Mouse (Mus musculus): ENCODE measurements around the gene Cd93. TPM values are rescaled to one million over a fixed set of nuclear protein-coding genes. Genes with fewer than 3 reads are reported as not detected.

Gene Cd93
- polyA plus RNA-seq (2011; ENCODE audit: insufficient read depth, insufficient read length, low replicate concordance, missing spikeins), result 9.0 and 14.5 TPM in 2 replicates

DNA sequence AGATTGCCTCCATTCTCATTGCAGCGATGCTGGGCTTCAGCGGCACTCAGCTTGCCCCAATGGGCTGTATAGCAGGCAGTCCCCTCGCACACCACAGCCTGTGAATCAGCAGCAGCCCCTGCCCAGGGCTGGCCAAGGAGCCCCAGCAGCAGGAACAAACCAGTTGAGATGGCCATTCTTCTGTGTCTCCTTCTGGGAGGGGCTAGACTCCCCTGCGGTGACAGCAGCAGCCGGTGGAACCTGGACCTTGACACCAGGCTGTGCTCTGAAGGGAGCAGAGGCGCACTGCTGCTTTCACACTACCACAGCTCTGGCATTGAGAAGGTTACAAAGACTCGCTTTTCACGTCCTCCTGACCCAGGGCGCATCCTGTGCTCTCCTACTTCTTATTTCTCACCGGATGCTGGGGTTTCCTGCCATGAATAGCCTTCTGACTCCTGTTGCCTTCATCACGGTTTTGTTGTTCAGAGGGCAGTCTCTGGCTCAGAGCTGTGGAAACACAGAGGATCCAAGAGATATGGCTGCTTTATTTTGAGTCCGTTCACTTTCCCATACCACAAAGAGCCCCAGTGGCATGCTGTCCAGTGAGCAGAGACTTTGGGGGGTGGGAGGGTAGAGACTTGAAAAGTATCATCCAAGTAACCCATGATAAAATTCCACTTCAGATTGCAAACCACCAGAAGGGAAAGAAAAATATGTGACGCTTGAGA, at the start of gene Cd93:
Gene Cd93, minus strand, starts transcription at position 315 of the 710 bp plus-strand sequence.
- Histone ChIP-seq H3K27ac (ENCODE audit: control insufficient read depth, insufficient read depth, low read depth, low read length, poor library complexity) (peak within 1 kb of the TSS; percentile 74), H3K4me1 (ENCODE audit: control insufficient read depth, insufficient read depth, low read length) (no peaks in the 10 kb centered on the region; the same call in 1 of the 2 replicates), H3K4me3 (replicated peaks; ENCODE audit: control insufficient read depth, low read depth, low read length) (peak within 1 kb of the TSS; percentile 59)
- WGBS, result 2% methylated on average over 13 of the region's 13 CpGs
- peak; percentile 63; the same call in 1 of the 2 replicates for TF ChIP-seq POLR2A (IDR thresholded peaks at IDR 0.05; ENCODE audit: borderline replicate concordance, control insufficient read depth, low read depth, low read length)
- TF ChIP-seq CTCF (IDR thresholded peaks at IDR 0.05; ENCODE audit: control insufficient read depth, insufficient read depth, low read length), result no peak

DNA sequence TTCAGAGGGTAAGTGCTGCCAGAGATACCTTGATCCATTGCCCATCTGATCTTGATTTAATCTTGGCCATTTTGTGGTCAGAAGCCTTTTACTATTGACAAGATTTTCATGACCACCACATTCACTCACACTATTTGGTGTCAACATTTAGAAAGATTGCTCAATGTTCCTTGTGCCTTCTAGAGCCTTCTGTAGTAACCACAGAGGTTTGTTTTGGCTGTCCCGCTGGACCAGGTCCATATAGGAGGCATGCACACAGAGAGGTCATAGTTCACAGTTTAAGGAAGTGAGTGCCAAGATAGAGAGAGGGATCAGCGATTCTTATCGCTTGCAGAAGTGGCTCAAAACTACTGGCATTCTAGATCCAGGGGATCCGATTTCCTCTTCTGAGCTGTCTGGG, 48.7 kb upstream of the Cd93 start:
- no peak overlapping the region for H3K4me3 ChIP-seq (replicated peaks; ENCODE audit: control insufficient read depth, low read depth, low read length)
- peak overlapping the region; percentile 11; the same call in 1 of the 2 replicates for H3K27ac ChIP-seq (ENCODE audit: control insufficient read depth, insufficient read depth, low read depth, low read length, poor library complexity)
- peaks cover 10% of the 10 kb centered on the region for H3K4me1 ChIP-seq (ENCODE audit: control insufficient read depth, insufficient read depth, low read length)
- TF ChIP-seq POLR2A (IDR thresholded peaks at IDR 0.05; ENCODE audit: borderline replicate concordance, control insufficient read depth, low read depth, low read length), result no peak
- no peak for TF ChIP-seq CTCF (IDR thresholded peaks at IDR 0.05; ENCODE audit: control insufficient read depth, insufficient read depth, low read length)
- 14% methylated on average over 4 of the region's 4 CpGs for WGBS

DNA sequence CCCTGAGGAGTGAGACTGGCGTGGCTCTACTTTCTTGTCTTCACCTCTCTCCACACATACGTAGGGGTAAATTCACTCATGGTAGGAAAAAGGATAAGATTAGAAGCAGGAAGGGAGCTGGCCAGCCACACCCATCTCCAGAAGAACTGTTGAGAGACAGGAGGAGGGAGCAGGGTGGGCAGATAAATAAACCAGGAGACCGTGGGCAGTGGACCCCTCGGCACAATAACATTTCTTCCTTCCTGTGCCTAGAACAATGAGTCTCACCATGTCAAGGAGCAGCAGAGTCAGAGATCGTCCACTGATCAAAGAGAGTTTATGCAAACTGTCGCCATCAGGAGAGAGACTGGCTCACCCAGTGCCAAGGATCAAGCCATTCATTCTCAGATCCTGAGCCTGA, 46.8 kb upstream of the Cd93 start:
- WGBS, result 44% methylated on average over 6 of the region's 6 CpGs

DNA sequence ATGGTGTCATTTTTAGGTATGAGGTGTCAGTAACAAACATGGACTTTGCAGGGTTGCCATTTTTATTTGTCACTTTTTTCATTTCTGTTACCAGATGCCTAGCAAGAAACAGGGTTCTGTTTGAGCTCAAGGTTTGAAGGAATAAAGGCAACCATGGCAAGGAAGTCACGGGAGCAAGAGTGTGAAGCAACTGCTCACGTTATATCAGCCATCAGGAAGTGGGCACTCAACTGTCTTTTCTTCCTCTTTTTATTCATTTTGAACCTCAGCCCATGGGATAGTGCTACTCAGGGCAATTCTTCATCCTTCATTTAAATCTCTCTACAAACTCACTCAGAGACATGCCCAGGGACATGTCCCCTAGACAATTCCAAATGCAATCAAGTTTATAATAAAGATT, 45.5 kb upstream of the Cd93 start:
- WGBS, result 3% methylated on average over 2 of the region's 2 CpGs
- Histone ChIP-seq H3K27ac (ENCODE audit: control insufficient read depth, insufficient read depth, low read depth, low read length, poor library complexity) (no peak overlapping the region), H3K4me1 (ENCODE audit: control insufficient read depth, insufficient read depth, low read length) (peaks cover 12% of the 10 kb centered on the region)

More for the DNA sequence above, 46.8 kb upstream of the Cd93 start:
- H3K27ac ChIP-seq (ENCODE audit: control insufficient read depth, insufficient read depth, low read depth, low read length, poor library complexity), result peak overlapping the region; percentile 53
- H3K4me1 ChIP-seq (ENCODE audit: control insufficient read depth, insufficient read depth, low read length), result peaks cover 12% of the 10 kb centered on the region
- TF ChIP-seq CTCF (IDR thresholded peaks at IDR 0.05; ENCODE audit: control insufficient read depth, insufficient read depth, low read length) (no peak), POLR2A (IDR thresholded peaks at IDR 0.05; ENCODE audit: borderline replicate concordance, control insufficient read depth, low read depth, low read length) (no peak)
- H3K4me3 ChIP-seq (replicated peaks; ENCODE audit: control insufficient read depth, low read depth, low read length), result no peak overlapping the region

DNA sequence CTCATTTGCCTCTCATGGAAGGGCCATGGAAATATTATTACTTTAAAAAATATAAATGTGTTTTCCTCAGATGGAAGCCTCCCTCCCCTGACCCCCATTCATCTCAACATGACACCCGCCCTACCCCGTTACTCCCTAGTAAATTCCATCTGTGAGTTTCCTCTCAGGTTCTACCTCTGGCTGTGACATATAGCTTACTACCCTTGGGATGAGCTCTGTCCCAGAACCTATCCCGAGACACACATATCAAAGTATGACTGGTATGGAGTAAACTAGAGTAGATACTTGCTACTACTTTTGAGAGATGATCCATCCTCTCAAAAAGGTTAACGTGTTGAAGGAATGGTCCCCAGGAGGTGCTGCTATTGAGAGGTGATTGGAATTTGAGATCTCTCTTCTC, 42.2 kb upstream of the Cd93 start:
- Histone ChIP-seq H3K4me1 (ENCODE audit: control insufficient read depth, insufficient read depth, low read length) (peaks cover 10% of the 10 kb centered on the region), H3K27ac (ENCODE audit: control insufficient read depth, insufficient read depth, low read depth, low read length, poor library complexity) (no peak overlapping the region), H3K4me3 (replicated peaks; ENCODE audit: control insufficient read depth, low read depth, low read length) (no peak overlapping the region)
- TF ChIP-seq CTCF (IDR thresholded peaks at IDR 0.05; ENCODE audit: control insufficient read depth, insufficient read depth, low read length) (no peak), POLR2A (IDR thresholded peaks at IDR 0.05; ENCODE audit: borderline replicate concordance, control insufficient read depth, low read depth, low read length) (no peak)
- WGBS, result 86% methylated on average over 4 of the region's 4 CpGs

More for the DNA sequence above, 45.5 kb upstream of the Cd93 start:
- TF ChIP-seq CTCF (IDR thresholded peaks at IDR 0.05; ENCODE audit: control insufficient read depth, insufficient read depth, low read length), result no peak
- TF ChIP-seq POLR2A (IDR thresholded peaks at IDR 0.05; ENCODE audit: borderline replicate concordance, control insufficient read depth, low read depth, low read length), result no peak
- H3K4me3 ChIP-seq (replicated peaks; ENCODE audit: control insufficient read depth, low read depth, low read length), result no peak overlapping the region

DNA sequence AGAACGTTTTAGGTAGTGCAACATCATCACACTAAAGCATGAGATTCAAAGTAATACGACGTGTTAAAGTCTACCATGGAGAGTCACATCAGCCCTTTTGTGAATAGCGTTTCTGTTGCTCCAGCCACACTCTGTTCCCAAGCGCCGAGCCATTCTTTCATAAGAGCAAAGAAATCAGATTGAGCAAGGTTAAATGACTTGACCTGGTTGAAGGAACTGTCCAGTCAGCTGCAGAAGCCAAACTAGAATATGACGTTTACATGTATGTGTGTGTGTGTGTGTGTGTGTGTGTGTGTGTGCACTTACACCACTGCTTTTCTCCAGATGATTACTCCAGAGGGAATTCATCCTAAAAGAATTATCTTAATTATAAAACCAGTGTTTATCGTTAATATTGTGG, 37.0 kb upstream of the Cd93 start:
- 64% methylated on average over 8 of the region's 8 CpGs for WGBS
- no peak overlapping the region for H3K27ac ChIP-seq (ENCODE audit: control insufficient read depth, insufficient read depth, low read depth, low read length, poor library complexity)
- no peak overlapping the region for H3K4me3 ChIP-seq (replicated peaks; ENCODE audit: control insufficient read depth, low read depth, low read length)
- TF ChIP-seq CTCF (IDR thresholded peaks at IDR 0.05; ENCODE audit: control insufficient read depth, insufficient read depth, low read length) (no peak), POLR2A (IDR thresholded peaks at IDR 0.05; ENCODE audit: borderline replicate concordance, control insufficient read depth, low read depth, low read length) (no peak)
- H3K4me1 ChIP-seq (ENCODE audit: control insufficient read depth, insufficient read depth, low read length), result no peaks in the 10 kb centered on the region

DNA sequence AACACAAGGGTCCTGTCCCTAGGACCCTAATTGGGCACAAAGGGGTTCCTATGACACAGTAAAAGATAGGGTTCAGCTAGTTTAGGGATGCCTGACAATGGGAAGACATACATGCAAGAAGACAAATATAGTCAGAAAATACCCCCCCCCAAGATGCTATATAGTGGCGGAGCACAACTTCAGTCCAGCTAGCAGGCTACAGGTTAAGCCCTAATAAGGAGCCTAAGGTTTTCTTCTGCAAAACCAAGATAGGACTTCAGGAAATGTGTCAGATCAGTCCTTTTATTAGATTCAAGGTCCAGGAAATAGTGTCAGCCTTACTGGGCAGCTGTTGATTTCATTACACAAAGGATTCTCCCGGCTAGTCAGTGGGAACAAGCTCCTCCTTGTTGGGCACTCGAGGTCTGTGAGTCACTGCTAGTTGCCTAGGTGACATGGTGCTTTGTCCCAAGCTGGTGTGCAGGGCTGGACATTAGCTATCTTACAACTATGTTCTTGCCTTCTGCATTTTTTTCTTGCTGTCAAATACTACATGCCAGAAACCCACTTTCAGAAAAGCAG, 34.9 kb upstream of the Cd93 start:
- no peak overlapping the region for H3K27ac ChIP-seq (ENCODE audit: control insufficient read depth, insufficient read depth, low read depth, low read length, poor library complexity)

DNA sequence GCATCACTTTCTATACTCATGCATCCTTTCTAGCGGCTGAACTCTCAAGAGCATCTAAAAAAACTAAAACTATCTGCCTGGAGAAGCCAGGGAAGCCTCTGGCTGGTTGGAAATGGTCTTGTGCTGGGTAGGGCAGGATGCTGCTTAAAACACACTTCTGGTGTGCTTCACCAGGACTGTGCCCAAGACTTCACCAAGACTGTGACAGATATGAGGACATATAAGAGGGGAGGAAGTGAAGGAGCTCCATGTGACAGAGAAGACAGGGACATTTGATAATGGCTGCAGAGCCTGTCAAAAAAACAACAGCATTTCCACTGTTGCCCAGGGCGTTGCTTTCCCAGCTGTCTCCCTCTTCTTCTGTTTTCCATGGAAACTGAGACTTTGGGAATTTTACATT, 34.0 kb upstream of the Cd93 start:
- TF ChIP-seq CTCF (IDR thresholded peaks at IDR 0.05; ENCODE audit: control insufficient read depth, insufficient read depth, low read length) (no peak), POLR2A (IDR thresholded peaks at IDR 0.05; ENCODE audit: borderline replicate concordance, control insufficient read depth, low read depth, low read length) (no peak)
- Histone ChIP-seq H3K4me1 (ENCODE audit: control insufficient read depth, insufficient read depth, low read length) (no peaks in the 10 kb centered on the region), H3K27ac (ENCODE audit: control insufficient read depth, insufficient read depth, low read depth, low read length, poor library complexity) (no peak overlapping the region), H3K4me3 (replicated peaks; ENCODE audit: control insufficient read depth, low read depth, low read length) (no peak overlapping the region)
- WGBS, result 78% methylated on average over 2 of the region's 2 CpGs

More for the DNA sequence above, 34.9 kb upstream of the Cd93 start:
- Histone ChIP-seq H3K4me3 (replicated peaks; ENCODE audit: control insufficient read depth, low read depth, low read length) (no peak overlapping the region), H3K4me1 (ENCODE audit: control insufficient read depth, insufficient read depth, low read length) (no peaks in the 10 kb centered on the region)
- WGBS, result 34% methylated on average over 3 of the region's 3 CpGs
- TF ChIP-seq POLR2A (IDR thresholded peaks at IDR 0.05; ENCODE audit: borderline replicate concordance, control insufficient read depth, low read depth, low read length), result no peak
- no peak for TF ChIP-seq CTCF (IDR thresholded peaks at IDR 0.05; ENCODE audit: control insufficient read depth, insufficient read depth, low read length)

Measured in bone marrow, adult 2 months (tissue).